Mouse (Mus musculus): ENCODE data around the gene Twnk. TPM values are rescaled to one million over a fixed set of nuclear protein-coding genes. Genes with fewer than 3 reads are reported as not detected.

The Twnk gene
- total RNA-seq, 2 experiments from 2014 or later, result 12.9 to 14.8 TPM

DNA sequence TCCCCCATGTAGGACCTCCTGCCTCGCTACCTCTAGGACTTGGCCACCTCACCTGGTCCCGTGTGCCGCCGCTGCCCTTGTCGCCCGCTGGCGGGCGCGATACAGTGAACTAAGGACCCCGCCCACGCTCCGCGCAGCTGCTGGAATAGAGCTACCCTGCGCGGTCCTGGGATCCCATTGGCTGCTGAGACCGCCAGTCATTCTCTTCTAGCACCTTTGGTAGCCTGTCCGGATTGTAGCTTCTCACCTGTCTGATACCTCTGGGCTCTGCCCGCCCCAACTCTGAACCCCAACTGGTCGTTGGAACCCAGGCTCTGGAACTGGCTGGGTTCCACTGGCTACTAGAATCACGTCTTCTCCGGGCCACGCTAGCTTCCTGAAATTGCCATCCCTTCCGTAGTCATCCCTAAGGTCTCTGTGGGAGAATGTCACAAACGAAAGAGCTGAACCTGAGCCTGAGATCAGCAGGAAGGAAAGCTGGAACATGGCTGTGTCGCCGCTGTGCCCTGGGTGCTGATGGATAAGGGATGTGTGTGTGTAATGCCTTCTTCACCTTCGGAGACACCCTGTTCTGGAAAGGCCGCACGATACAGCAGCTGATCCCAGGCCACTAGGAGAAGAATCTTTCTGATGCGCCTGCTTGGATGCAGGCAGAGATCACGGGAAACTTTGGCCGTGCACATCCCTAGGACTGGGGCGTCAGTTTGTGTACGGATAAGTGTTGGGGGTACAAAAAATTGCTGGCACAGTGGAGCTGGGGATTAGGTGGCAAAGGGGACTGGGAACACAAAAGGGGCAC is 41.3 kb downstream of the Twnk start:
- TF ChIP-seq CTCF (IDR thresholded peaks at IDR 0.05), result no peak; the same call in 1 of the 2 replicates
- Histone ChIP-seq H3K27ac (peak overlapping the region; percentile 98), H3K4me3 (peak overlapping the region; percentile 62)
- intact Hi-C loops (cut with DNase I), result no loop called here
- DNase-seq (ENCODE audit: extremely low spot score in 1 of 2, low spot score in 2 of 2), result peak; percentile 79 to 88

DNA sequence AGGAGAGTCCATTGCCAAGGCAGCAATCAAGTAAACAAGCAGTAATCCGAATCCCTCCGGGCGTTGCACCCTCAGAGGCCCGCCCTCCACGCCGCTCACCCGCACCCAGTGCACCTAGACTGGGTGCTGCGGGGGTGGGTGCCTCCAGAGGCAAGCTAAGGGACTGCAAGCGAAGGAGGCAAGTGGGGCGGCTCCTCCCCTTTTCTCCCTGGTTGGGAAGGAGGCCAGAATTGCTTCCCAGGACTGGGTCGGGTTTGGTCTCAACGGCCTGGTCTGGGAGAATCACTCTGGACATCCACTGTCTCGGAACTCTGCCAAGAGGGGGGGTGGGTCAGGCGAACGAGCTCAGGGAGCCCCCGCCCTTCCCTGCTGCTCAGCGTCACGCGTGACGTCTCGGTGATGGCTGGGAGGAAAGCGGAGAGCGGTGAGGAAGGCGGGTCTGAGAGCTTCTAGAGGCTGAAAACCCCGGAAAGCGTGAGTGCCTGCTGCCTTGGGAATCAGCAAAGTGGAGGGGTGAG is 42.0 kb downstream of the Twnk start, which contains the start of gene Sfxn3:
Sfxn3 (plus strand) TSS at position 87 of the 518 bp plus-strand sequence.
- DNase-seq (ENCODE audit: extremely low spot score in 1 of 2, low spot score in 2 of 2), result peak; percentile 91 to 93
- peak within 1 kb of the TSS; percentile 98 for H3K27ac ChIP-seq
- peak; percentile 84 for TF ChIP-seq CTCF (IDR thresholded peaks at IDR 0.05)
- intact Hi-C loops (cut with DNase I), result no loop called here
- H3K4me3 ChIP-seq, result peak within 1 kb of the TSS; percentile 62

- TF ChIP-seq CTCF (IDR thresholded peaks at IDR 0.05), result no peak
- peak; percentile 76 to 81 for DNase-seq (ENCODE audit: extremely low spot score in 1 of 2, low spot score in 2 of 2)
- intact Hi-C loops (cut with DNase I), result loop anchor here (1.0 kb wide), 1 partner anchor 31 kb away; no protein-coding TSS in a partner anchor
- Histone ChIP-seq H3K27ac (peak overlapping the region; percentile 98), H3K4me3 (peak overlapping the region; percentile 62)
Measured at GRCm38 (mm10) chr19:45047935-45048643, 42.6 kb downstream of the Twnk start.

DNA sequence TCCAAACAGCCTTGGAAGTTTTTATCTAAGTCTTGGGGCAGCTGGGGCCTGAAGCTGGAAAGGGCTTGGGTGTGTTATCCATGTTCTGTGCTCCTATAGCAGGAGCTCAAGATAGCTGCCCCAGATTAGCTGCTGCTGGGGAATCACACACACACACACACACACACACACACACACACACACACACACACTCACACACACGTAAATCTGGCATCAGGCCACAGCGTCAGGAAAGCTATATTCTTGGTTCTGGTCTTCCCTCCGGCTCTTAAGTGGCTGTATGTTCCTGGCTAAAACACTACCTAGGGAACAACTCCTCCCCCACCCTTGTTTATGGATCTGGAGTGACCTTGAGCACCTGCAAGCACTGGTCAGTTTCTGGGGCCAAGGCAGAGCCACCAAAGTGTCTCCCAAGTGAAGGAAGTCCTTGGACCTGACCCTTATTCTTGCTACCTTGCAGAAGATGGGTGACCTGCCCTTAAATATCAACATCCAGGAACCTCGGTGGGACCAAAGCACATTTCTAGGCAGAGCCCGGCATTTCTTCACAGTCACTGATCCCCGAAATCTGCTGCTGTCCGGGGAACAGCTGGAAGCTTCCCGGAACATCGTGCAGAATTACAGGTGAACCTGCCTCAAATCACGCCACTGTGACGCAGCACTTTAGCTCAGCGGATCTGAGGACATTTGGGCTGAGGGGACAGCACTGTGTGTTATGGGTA is 43.3 kb downstream of the Twnk start:
- Histone ChIP-seq H3K4me3 (peak overlapping the region; percentile 62), H3K27ac (peak overlapping the region; percentile 98)
- DNase-seq (ENCODE audit: extremely low spot score in 1 of 2, low spot score in 2 of 2), result no peak
- intact Hi-C loops (cut with DNase I), result loop anchor here (1.0 kb wide), 1 partner anchor 32 kb away; no protein-coding TSS in a partner anchor
- no peak for TF ChIP-seq CTCF (IDR thresholded peaks at IDR 0.05)

DNA sequence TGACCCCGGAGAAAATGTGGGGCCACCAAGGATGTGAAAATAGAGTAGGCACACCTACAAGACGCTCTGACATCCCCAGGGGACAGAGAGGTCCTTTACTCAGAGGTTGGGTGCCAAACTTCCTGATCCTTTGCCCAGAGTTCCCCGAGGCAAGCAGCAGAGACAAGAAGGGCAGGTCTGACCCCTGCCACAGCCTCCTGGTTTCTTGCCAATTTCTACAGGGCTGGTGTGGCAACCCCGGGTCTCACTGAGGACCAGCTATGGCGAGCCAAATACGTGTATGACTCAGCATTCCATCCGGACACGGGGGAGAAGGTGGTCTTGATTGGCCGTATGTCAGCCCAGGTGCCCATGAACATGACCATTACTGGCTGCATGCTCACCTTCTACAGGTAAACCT is 44.1 kb downstream of the Twnk start:
- no peak for DNase-seq (ENCODE audit: extremely low spot score in 1 of 2, low spot score in 2 of 2)
- intact Hi-C loops (cut with DNase I), result no loop called here
- TF ChIP-seq CTCF (IDR thresholded peaks at IDR 0.05), result no peak
- Histone ChIP-seq H3K4me3 (peak overlapping the region; percentile 48), H3K27ac (peak overlapping the region; percentile 94)

- TF ChIP-seq CTCF (IDR thresholded peaks at IDR 0.05), result no peak; the same call in 1 of the 2 replicates
- intact Hi-C loops (cut with DNase I), result no loop called here
- peak overlapping the region; percentile 69 for H3K27ac ChIP-seq
- DNase-seq (ENCODE audit: extremely low spot score in 1 of 2, low spot score in 2 of 2), result no peak
- H3K4me3 ChIP-seq, result no peak overlapping the region
Measured at GRCm38 (mm10) chr19:45053451-45053850, 48.0 kb downstream of the Twnk start.

DNA sequence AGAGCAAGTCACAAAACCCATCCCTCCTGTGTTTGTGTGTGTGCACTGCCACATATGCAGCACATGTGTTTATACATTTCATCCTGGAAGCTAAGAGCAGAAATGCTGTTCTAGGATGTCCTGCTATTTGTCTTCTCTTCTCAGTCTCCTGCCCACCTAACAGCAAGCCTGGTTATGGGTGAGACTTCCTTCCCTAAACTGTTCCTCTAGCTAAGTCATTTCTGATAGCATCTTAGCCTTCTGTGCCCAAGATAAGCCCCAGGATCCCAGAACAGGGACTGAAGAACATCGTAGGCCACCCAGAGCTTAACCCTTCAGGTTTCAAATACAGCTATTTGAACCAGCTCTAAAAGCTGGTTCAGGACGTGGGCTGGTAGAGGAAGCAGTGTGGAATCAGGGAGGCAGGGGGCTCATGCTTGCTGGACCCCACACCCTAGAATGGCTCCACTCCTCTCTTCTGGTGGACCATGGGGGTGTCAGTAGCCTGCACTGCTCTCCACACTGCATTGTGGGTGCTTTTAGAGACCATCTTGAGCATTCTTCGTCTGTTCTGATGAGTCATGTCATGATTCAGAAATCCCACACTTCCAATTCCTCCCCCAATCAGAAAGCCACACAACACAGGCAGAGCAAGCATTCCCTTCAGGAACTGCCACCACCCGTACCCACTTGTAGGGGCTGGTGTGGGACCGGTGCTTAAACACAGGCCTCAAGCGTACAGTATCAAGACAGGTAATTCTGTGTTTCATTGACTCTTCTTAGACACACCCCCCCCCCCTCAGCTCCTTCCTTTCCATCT is 49.6 kb downstream of the Twnk start:
- intact Hi-C loops (cut with DNase I), result no loop called here
- no peak for TF ChIP-seq CTCF (IDR thresholded peaks at IDR 0.05)
- Histone ChIP-seq H3K4me3 (no peak overlapping the region), H3K27ac (peak overlapping the region; percentile 84)
- peak in 1 of 2 experiments; percentile 38 for DNase-seq (ENCODE audit: extremely low spot score in 1 of 2, low spot score in 2 of 2)

DNA sequence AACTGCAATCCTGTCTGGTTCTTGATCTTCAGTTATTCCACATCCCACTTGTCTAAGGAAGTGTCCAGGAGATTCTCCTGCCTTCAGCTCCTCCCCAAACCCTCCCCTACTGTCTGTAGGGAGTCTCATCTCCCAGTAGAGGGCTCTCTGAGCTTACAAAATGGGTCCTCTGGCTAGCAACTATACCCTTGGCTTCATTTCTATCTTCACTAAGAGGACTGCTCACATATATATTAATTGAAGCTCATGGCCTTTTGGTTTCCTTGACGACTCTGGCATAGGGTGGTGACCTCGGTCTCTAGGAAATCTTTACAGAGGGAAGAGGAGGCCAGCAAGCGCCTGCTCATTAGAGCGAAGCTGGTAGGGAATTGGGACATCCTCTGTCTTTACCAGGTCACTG is 50.9 kb downstream of the Twnk start:
- no peak for DNase-seq (ENCODE audit: extremely low spot score in 1 of 2, low spot score in 2 of 2)
- peak overlapping the region; percentile 75 for H3K27ac ChIP-seq
- TF ChIP-seq CTCF (IDR thresholded peaks at IDR 0.05), result peak; percentile 76
- no peak overlapping the region for H3K4me3 ChIP-seq
- intact Hi-C loops (cut with DNase I), result no loop called here

DNA sequence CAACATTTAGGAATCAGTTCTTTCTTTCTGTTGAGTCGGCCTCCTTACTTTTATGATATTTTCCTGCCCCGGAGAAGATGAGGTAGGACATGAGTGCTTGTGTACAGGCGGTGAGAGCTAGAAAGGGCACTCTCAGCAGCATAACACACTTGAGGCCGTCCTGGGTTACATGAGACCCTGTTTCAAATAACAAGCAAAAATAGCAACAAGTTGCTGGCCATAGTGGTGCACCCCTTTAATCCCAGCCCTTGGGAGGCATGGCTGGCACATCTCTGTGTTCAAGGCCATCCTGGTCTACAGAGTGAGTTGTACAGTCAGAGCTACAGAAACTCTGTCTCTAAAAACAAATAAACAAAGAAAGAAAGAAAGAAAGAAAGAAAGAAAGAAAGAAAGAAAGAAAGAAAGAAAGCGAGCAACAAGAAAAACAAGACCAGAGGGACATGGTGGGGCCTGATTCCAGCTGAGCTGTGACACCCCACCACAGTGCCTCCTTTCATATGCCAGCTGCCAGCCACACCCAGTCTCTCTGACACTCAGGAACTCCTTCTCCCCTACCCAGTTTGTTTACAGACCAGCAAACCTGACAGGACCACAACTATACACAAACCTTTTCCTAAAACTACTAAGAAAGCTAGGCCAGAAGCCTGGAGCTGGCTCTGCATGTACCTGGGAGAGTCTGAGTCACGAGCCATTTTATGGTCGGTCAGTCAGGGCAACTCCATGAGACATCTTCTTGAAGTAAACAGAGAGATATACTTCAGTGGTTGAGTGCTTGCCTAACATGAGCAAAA is 51.6 kb downstream of the Twnk start:
- intact Hi-C loops (cut with DNase I), result no loop called here
- H3K27ac ChIP-seq, result peak overlapping the region; percentile 94
- TF ChIP-seq CTCF (IDR thresholded peaks at IDR 0.05), result no peak
- no peak overlapping the region for H3K4me3 ChIP-seq
- no peak for DNase-seq (ENCODE audit: extremely low spot score in 1 of 2, low spot score in 2 of 2)

- no peak for TF ChIP-seq CTCF (IDR thresholded peaks at IDR 0.05)
- intact Hi-C loops (cut with DNase I), result loop anchor here (2.0 kb wide), 1 partner anchor 17 kb away; the partner anchor contains the start of gene Kazald1
- DNase-seq (ENCODE audit: extremely low spot score in 1 of 2, low spot score in 2 of 2), result no peak
- Histone ChIP-seq H3K27ac (peak overlapping the region; percentile 94), H3K4me3 (peak overlapping the region; percentile 46)
Measured at GRCm38 (mm10) chr19:45057724-45058112, 52.3 kb downstream of the Twnk start.

Measured in left cerebral cortex, adult 2 months (tissue).